Mouse (Mus musculus) skeletal muscle tissue, adult 2 months (tissue): ENCODE measurements around the gene Rbm5.

Experiments used
- DNase-seq: peaks from one replicate; pipeline ENCODE4 v3.0.0-alpha.2; 2012; ENCODE audit warnings: low read depth, low spot score

Gene Rbm5

DNA sequence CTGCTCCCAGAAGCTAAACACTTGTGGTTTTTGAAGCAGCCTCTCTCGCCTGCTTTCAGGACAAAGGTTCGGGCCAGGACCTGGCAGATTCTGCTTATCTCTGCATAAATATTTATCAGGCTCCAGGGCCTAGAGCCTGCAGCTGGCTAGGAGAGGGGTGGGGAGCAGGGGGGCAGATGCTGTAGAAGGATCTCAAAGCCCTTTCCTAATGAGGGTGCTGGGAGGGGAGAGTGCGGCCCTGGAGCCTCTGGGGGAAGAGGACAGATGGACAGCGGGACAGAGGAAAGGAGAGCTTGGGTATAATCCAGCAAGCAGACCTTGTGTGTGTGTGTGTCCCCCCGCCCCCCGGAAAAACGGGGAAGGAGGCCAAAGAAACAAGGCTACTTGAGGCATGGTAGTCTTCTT, 36.2 kb downstream of the Rbm5 start:
- no peak for DNase-seq

- DNase-seq: no peak
Observed at GRCm38 (mm10) chr9:107729709-107730108, 41.1 kb downstream of the Rbm5 start.

GRCm38 (mm10) chr9:107728919-107729670, 41.7 kb downstream of the Rbm5 start:
- no peak for DNase-seq

DNA sequence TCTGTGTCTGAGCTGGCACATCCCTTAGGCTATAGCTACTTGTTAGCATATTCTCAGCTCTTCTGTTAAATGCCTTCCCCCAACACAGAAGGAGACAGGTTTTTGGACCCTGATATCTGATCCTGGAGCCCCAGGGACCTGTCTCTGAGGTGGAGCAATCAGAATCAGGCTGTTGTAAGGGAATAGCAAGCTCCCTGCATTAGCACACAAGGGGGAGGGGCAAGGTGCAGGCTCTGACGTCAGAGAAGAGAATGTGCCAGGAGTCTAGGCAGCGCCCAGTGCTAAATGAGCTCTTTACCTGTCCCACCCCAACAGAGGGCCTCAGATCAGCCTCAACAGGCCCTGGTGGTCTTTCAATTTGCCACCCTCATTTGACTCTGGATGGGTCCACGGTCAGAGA, 43.8 kb downstream of the Rbm5 start:
- DNase-seq: no peak

- no peak for DNase-seq
Observed at GRCm38 (mm10) chr9:107724796-107725195, 46.0 kb downstream of the Rbm5 start.

GRCm38 (mm10) chr9:107723794-107724531, 46.8 kb downstream of the Rbm5 start:
- DNase-seq: peak; percentile 32

DNA sequence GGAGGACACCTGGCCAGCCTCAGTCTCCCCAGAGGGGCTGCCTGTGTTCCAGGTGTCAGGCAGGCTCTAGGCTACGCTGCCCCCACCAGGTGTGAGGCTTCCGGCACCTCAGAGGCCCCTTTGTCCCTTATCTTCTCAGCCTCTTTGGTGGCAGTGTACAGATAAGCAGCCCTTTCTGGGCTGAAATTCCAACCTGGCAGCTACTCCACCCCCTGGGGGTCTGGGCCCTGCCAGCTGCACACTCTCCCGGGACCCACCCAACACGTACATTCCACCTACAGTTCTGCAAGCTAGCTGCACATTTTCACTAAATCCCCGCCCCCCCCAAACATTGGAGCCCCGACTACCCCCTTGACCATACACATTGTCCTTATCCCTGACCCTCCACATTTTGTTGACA, 47.5 kb downstream of the Rbm5 start:
- DNase-seq: no peak

DNA sequence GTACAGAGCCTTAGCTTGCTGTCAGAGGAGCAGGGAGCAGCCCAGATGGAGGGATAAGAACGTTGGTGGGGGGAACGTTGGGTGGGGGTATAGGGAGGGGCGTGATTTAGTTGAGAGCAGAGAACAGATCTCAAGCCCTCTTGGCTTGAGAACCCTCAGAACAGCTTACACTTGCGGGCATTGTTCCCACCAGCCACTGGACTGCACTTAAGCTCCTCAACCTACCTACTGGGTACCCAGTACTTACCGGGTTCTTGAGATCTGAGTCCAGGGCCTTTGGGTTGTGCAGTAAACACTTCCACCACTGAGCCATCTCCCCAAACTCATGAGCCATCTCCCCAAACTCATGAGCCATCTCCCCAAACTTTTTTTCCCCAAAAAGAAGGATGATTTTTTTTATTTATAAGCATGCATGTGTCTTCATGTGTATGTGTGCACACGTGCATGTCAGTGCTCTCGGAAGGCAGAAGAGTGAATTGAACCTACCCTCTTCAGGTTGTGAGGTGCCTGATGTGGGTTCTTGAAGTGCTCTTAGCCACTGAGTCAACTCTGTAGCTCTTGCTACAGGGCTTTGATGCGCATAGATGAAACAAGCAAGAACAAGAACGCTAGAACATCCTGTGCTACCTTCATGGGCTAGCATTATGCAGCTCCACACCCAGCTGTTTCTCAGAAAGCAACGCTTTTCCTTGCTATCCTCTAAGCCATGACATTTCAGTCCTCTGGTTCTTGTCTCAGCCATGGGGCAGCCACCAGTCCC, 51.8 kb downstream of the Rbm5 start:
- no peak for DNase-seq

DNA sequence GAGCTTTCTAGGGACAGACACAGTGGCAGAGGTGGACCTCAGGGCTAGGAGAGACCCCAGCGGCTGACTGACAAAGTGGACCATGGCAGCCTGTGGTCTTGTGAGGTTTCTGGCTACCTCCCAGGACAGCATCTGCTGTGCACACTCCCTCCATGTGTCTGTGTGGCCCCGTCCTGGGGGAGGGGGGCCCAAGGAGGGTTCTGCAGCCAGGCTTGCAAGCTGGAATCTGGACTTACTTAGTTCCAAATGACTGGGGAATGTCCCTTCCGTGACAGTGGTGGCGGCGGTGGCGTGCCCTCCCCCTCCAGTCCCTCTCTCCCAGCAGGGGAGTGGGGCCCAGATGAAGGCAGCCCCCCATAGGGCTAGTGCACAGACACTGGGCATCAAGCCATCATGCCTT, 53.8 kb downstream of the Rbm5 start:
- no peak for DNase-seq

GRCm38 (mm10) chr9:107715632-107716031, 55.2 kb downstream of the Rbm5 start:
- DNase-seq: no peak

GRCm38 (mm10) chr9:107714221-107714952, 56.4 kb downstream of the Rbm5 start:
- peak; percentile 27 for DNase-seq

- peak; percentile 52 for DNase-seq
Observed at GRCm38 (mm10) chr9:107709697-107710483, 60.9 kb downstream of the Rbm5 start, which contains the start of gene Sema3f. Gene Sema3f (minus strand): TSS chr9:107710475.

DNA sequence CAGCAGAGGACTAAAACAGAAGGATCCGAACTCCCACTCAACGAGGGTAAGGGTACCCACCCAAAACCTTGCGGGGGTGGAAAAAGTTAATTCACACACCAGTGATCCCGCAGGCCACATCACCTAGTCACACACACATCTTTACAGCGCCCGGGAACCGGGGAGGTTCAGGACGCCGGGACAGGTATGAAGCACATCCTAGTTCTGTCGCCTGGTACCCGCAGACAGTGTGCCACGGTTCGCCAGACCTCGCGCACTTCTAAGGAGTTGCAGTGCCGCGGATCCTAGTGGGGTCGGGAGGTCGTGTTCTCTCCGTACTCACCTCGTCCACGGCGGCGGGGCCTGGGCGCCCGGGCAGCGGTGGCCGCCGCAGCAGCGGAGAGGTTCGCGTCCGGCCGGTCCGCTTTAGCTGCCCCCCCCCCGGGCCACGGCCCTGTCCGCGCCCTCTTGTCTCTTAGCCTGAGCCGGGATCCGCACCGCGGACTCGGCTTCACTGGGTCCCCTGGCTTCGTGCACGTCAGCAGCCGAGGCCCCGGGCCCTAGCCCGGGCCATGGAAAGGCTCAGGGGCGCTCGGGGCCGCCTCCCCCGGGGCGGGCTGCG, 61.6 kb downstream of the Rbm5 start:
- DNase-seq: no peak

- no peak for DNase-seq
Observed at GRCm38 (mm10) chr9:107708439-107709095, 62.2 kb downstream of the Rbm5 start.

GRCm38 (mm10) chr9:107707701-107708438, 62.9 kb downstream of the Rbm5 start:
- no peak for DNase-seq

- no peak for DNase-seq
Observed at GRCm38 (mm10) chr9:107706781-107707211, 64.0 kb downstream of the Rbm5 start.

GRCm38 (mm10) chr9:107703337-107704122, 67.3 kb downstream of the Rbm5 start:
- DNase-seq: peak; percentile 66

GRCm38 (mm10) chr9:107702606-107703185, 68.1 kb downstream of the Rbm5 start:
- DNase-seq: no peak
